Mouse (Mus musculus): ENCODE measurements around the gene Fam129a. TPM values are rescaled to one million over a fixed set of nuclear protein-coding genes. Genes with fewer than 3 reads are reported as not detected.
"Not testable (repeated sequence)": the region's sequence is repeated elsewhere in the genome, so short reads cannot be mapped to it uniquely, and the experiment has no call there.

Gene Fam129a
- polyA plus RNA-seq, 1 experiment from 2014 or later = 1.4 TPM

GRCm38 (mm10) chr1:151689561-151689960 lies 118.6 kb downstream of the Fam129a start:
- ATAC-seq (replicated peaks; ENCODE audit: insufficient number of reproducible peaks, low FRiP score, low TSS enrichment, low read depth) = no peak
- no peaks in the 10 kb centered on the region for H3K27me3 ChIP-seq (ENCODE audit: control insufficient read depth, insufficient read depth, low read length)
- 84% methylated on average over 8 of the region's 8 CpGs for WGBS

GRCm38 (mm10) chr1:151690061-151690460 lies 119.1 kb downstream of the Fam129a start:
- ATAC-seq (replicated peaks; ENCODE audit: insufficient number of reproducible peaks, low FRiP score, low TSS enrichment, low read depth) (no peak), DNase-seq (ENCODE audit: low spot score) (no peak)
- Histone ChIP-seq H3K4me3 (ENCODE audit: low read depth, low read length) (no peak overlapping the region), H3K4me1 (ENCODE audit: control insufficient read depth, insufficient read depth, low read length) (no peaks in the 10 kb centered on the region), H3K36me3 (replicated peaks; ENCODE audit: control insufficient read depth, insufficient read depth, low read depth, low read length) (no peaks in the 10 kb centered on the region), H3K27ac (replicated peaks; ENCODE audit: low read depth, low read length) (no peak overlapping the region), H3K27me3 (ENCODE audit: control insufficient read depth, insufficient read depth, low read length) (no peaks in the 10 kb centered on the region), H3K9ac (replicated peaks; ENCODE audit: low read length) (no peak overlapping the region), H3K4me2 (ENCODE audit: low read depth, low read length) (no peak overlapping the region), H3K9me3 (replicated peaks; ENCODE audit: control insufficient read depth, low read length) (no peaks in the 10 kb centered on the region)
- 80% methylated on average over 6 of the region's 6 CpGs for WGBS

More at GRCm38 (mm10) chr1:151689561-151689960, 118.6 kb downstream of the Fam129a start:
- no peak overlapping the region for H3K9ac ChIP-seq (replicated peaks; ENCODE audit: low read length)
- no peak overlapping the region for H3K27ac ChIP-seq (replicated peaks; ENCODE audit: low read depth, low read length)
- no peak overlapping the region for H3K4me3 ChIP-seq (ENCODE audit: low read depth, low read length)
- H3K36me3 ChIP-seq (replicated peaks; ENCODE audit: control insufficient read depth, insufficient read depth, low read depth, low read length) = no peaks in the 10 kb centered on the region
- no peak overlapping the region for H3K4me2 ChIP-seq (ENCODE audit: low read depth, low read length)
- no peaks in the 10 kb centered on the region for H3K4me1 ChIP-seq (ENCODE audit: control insufficient read depth, insufficient read depth, low read length)
- no peaks in the 10 kb centered on the region for H3K9me3 ChIP-seq (replicated peaks; ENCODE audit: control insufficient read depth, low read length)
- no peak for DNase-seq (ENCODE audit: low spot score)

- WGBS = 82% methylated on average over 7 of the region's 7 CpGs
- no peaks in the 10 kb centered on the region for H3K27me3 ChIP-seq (ENCODE audit: control insufficient read depth, insufficient read depth, low read length)
- ATAC-seq (replicated peaks; ENCODE audit: insufficient number of reproducible peaks, low FRiP score, low TSS enrichment, low read depth) (no peak), DNase-seq (ENCODE audit: low spot score) (no peak)
- H3K4me3 ChIP-seq (ENCODE audit: low read depth, low read length) = no peak overlapping the region
- no peaks in the 10 kb centered on the region for H3K4me1 ChIP-seq (ENCODE audit: control insufficient read depth, insufficient read depth, low read length)
- H3K4me2 ChIP-seq (ENCODE audit: low read depth, low read length) = no peak overlapping the region
- H3K9ac ChIP-seq (replicated peaks; ENCODE audit: low read length) = no peak overlapping the region
- H3K36me3 ChIP-seq (replicated peaks; ENCODE audit: control insufficient read depth, insufficient read depth, low read depth, low read length) = no peaks in the 10 kb centered on the region
- H3K9me3 ChIP-seq (replicated peaks; ENCODE audit: control insufficient read depth, low read length) = no peaks in the 10 kb centered on the region
- no peak overlapping the region for H3K27ac ChIP-seq (replicated peaks; ENCODE audit: low read depth, low read length)
These were observed 119.7 kb downstream of the Fam129a start for GRCm38 (mm10) chr1:151690583-151691193.

GRCm38 (mm10) chr1:151692867-151693266 lies 121.9 kb downstream of the Fam129a start:
- H3K9ac ChIP-seq (replicated peaks; ENCODE audit: low read length); H3K9me3 ChIP-seq (replicated peaks; ENCODE audit: control insufficient read depth, low read length); H3K4me1 ChIP-seq (ENCODE audit: control insufficient read depth, insufficient read depth, low read length); H3K27me3 ChIP-seq (ENCODE audit: control insufficient read depth, insufficient read depth, low read length); H3K4me2 ChIP-seq (ENCODE audit: low read depth, low read length); H3K27ac ChIP-seq (replicated peaks; ENCODE audit: low read depth, low read length); DNase-seq (ENCODE audit: low spot score); ATAC-seq (replicated peaks; ENCODE audit: insufficient number of reproducible peaks, low FRiP score, low TSS enrichment, low read depth); H3K4me3 ChIP-seq (ENCODE audit: low read depth, low read length); H3K36me3 ChIP-seq (replicated peaks; ENCODE audit: control insufficient read depth, insufficient read depth, low read depth, low read length): not testable (repeated sequence)
- 68% methylated on average over 6 of the region's 6 CpGs for WGBS

- no peak overlapping the region for H3K4me2 ChIP-seq (ENCODE audit: low read depth, low read length)
- H3K9ac ChIP-seq (replicated peaks; ENCODE audit: low read length) = no peak overlapping the region
- no peaks in the 10 kb centered on the region for H3K9me3 ChIP-seq (replicated peaks; ENCODE audit: control insufficient read depth, low read length)
- H3K27ac ChIP-seq (replicated peaks; ENCODE audit: low read depth, low read length) = no peak overlapping the region
- WGBS = 92% methylated on average over 7 of the region's 7 CpGs
- H3K36me3 ChIP-seq (replicated peaks; ENCODE audit: control insufficient read depth, insufficient read depth, low read depth, low read length) = no peaks in the 10 kb centered on the region
- ATAC-seq (replicated peaks; ENCODE audit: insufficient number of reproducible peaks, low FRiP score, low TSS enrichment, low read depth) (no peak), DNase-seq (ENCODE audit: low spot score) (no peak)
- H3K4me1 ChIP-seq (ENCODE audit: control insufficient read depth, insufficient read depth, low read length) = no peaks in the 10 kb centered on the region
- H3K27me3 ChIP-seq (ENCODE audit: control insufficient read depth, insufficient read depth, low read length) = no peaks in the 10 kb centered on the region
- H3K4me3 ChIP-seq (ENCODE audit: low read depth, low read length) = no peak overlapping the region
These were observed 125.8 kb downstream of the Fam129a start for GRCm38 (mm10) chr1:151696751-151697150.

- Histone ChIP-seq H3K27me3 (ENCODE audit: control insufficient read depth, insufficient read depth, low read length) (no peaks in the 10 kb centered on the region), H3K9me3 (replicated peaks; ENCODE audit: control insufficient read depth, low read length) (no peaks in the 10 kb centered on the region), H3K36me3 (replicated peaks; ENCODE audit: control insufficient read depth, insufficient read depth, low read depth, low read length) (no peaks in the 10 kb centered on the region), H3K4me2 (ENCODE audit: low read depth, low read length) (no peak overlapping the region), H3K9ac (replicated peaks; ENCODE audit: low read length) (no peak overlapping the region), H3K27ac (replicated peaks; ENCODE audit: low read depth, low read length) (no peak overlapping the region), H3K4me3 (ENCODE audit: low read depth, low read length) (no peak overlapping the region), H3K4me1 (ENCODE audit: control insufficient read depth, insufficient read depth, low read length) (no peaks in the 10 kb centered on the region)
- WGBS = 81% methylated on average over 7 of the region's 7 CpGs
- DNase-seq (ENCODE audit: low spot score) (no peak), ATAC-seq (replicated peaks; ENCODE audit: insufficient number of reproducible peaks, low FRiP score, low TSS enrichment, low read depth) (no peak)
These were observed 127.1 kb downstream of the Fam129a start for GRCm38 (mm10) chr1:151697901-151698641.

- DNase-seq (ENCODE audit: low spot score) = no peak
- no peak for ATAC-seq (replicated peaks; ENCODE audit: insufficient number of reproducible peaks, low FRiP score, low TSS enrichment, low read depth)
- H3K9ac ChIP-seq (replicated peaks; ENCODE audit: low read length) = no peak overlapping the region
- no peak overlapping the region for H3K4me3 ChIP-seq (ENCODE audit: low read depth, low read length)
- no peaks in the 10 kb centered on the region for H3K9me3 ChIP-seq (replicated peaks; ENCODE audit: control insufficient read depth, low read length)
- H3K36me3 ChIP-seq (replicated peaks; ENCODE audit: control insufficient read depth, insufficient read depth, low read depth, low read length) = no peaks in the 10 kb centered on the region
- no peak overlapping the region for H3K4me2 ChIP-seq (ENCODE audit: low read depth, low read length)
- H3K4me1 ChIP-seq (ENCODE audit: control insufficient read depth, insufficient read depth, low read length) = no peaks in the 10 kb centered on the region
- 80% methylated on average over 7 of the region's 7 CpGs for WGBS
- H3K27ac ChIP-seq (replicated peaks; ENCODE audit: low read depth, low read length) = no peak overlapping the region
- H3K27me3 ChIP-seq (ENCODE audit: control insufficient read depth, insufficient read depth, low read length) = no peaks in the 10 kb centered on the region
These were observed 128.4 kb downstream of the Fam129a start for GRCm38 (mm10) chr1:151699363-151699762.

GRCm38 (mm10) chr1:151702816-151703215 lies 131.8 kb downstream of the Fam129a start:
- no peak overlapping the region for H3K9ac ChIP-seq (replicated peaks; ENCODE audit: low read length)
- H3K36me3 ChIP-seq (replicated peaks; ENCODE audit: control insufficient read depth, insufficient read depth, low read depth, low read length) = no peaks in the 10 kb centered on the region
- no peaks in the 10 kb centered on the region for H3K27me3 ChIP-seq (ENCODE audit: control insufficient read depth, insufficient read depth, low read length)
- H3K9me3 ChIP-seq (replicated peaks; ENCODE audit: control insufficient read depth, low read length) = no peaks in the 10 kb centered on the region
- no peak overlapping the region for H3K4me3 ChIP-seq (ENCODE audit: low read depth, low read length)
- H3K4me1 ChIP-seq (ENCODE audit: control insufficient read depth, insufficient read depth, low read length) = no peaks in the 10 kb centered on the region
- H3K4me2 ChIP-seq (ENCODE audit: low read depth, low read length) = no peak overlapping the region
- DNase-seq (ENCODE audit: low spot score) (no peak), ATAC-seq (replicated peaks; ENCODE audit: insufficient number of reproducible peaks, low FRiP score, low TSS enrichment, low read depth) (no peak)
- 38% methylated on average over 1 of the region's 1 CpGs for WGBS
- H3K27ac ChIP-seq (replicated peaks; ENCODE audit: low read depth, low read length) = no peak overlapping the region

Data from embryonic facial prominence, embryonic 11.5 days (tissue).